Mouse (Mus musculus): ENCODE results near the gene Zfp462. TPM values are rescaled to one million over a fixed set of nuclear protein-coding genes. Genes with fewer than 3 reads are reported as not detected.
A peak's percentile ranks its signal among the peaks of the same experiment; 100 is the strongest.

Gene Zfp462
- polyA plus RNA-seq, 1 experiment from 2014 or later: 0.09 TPM

GRCm38 (mm10) chr4:55013563-55014248, 68.9 kb downstream of the Zfp462 start:
- no peaks in the 10 kb centered on the region for H3K36me3 ChIP-seq (ENCODE audit: control insufficient read depth, insufficient read depth)
- WGBS (ENCODE audit: insufficient replicate concordance): 68% methylated on average over 16 of the region's 16 CpGs
- H3K27ac ChIP-seq (ENCODE audit: low read length): no peak overlapping the region
- no peak for ATAC-seq (ENCODE audit: low read depth)
- no peak overlapping the region for H3K4me3 ChIP-seq (ENCODE audit: low read depth, low read length)
- no peaks in the 10 kb centered on the region for H3K27me3 ChIP-seq (ENCODE audit: control insufficient read depth, insufficient read depth, low read depth, low read length)
- H3K9me3 ChIP-seq (replicated peaks; ENCODE audit: control insufficient read depth, low read length): no peaks in the 10 kb centered on the region; the same call in 1 of the 2 replicates
- H3K4me1 ChIP-seq (ENCODE audit: control insufficient read depth, low read depth, low read length): no peaks in the 10 kb centered on the region
- H3K4me2 ChIP-seq (ENCODE audit: low read depth, low read length): no peak overlapping the region
- no peak overlapping the region for H3K9ac ChIP-seq (ENCODE audit: low read depth, low read length)

- WGBS (ENCODE audit: insufficient replicate concordance): 68% methylated on average over 13 of the region's 13 CpGs
- Histone ChIP-seq H3K27me3 (ENCODE audit: control insufficient read depth, insufficient read depth, low read depth, low read length) (no peaks in the 10 kb centered on the region), H3K4me3 (ENCODE audit: low read depth, low read length) (no peak overlapping the region), H3K4me1 (ENCODE audit: control insufficient read depth, low read depth, low read length) (no peaks in the 10 kb centered on the region), H3K27ac (ENCODE audit: low read length) (no peak overlapping the region), H3K9ac (ENCODE audit: low read depth, low read length) (no peak overlapping the region), H3K36me3 (ENCODE audit: control insufficient read depth, insufficient read depth) (no peaks in the 10 kb centered on the region), H3K9me3 (replicated peaks; ENCODE audit: control insufficient read depth, low read length) (no peaks in the 10 kb centered on the region; the same call in 1 of the 2 replicates), H3K4me2 (ENCODE audit: low read depth, low read length) (no peak overlapping the region)
- ATAC-seq (ENCODE audit: low read depth): 0 out of 2 replicates have a peak, but pooled peaks have one; percentile 39
Observed at GRCm38 (mm10) chr4:55014731-55015463, 70.0 kb downstream of the Zfp462 start.

GRCm38 (mm10) chr4:55015517-55015916, 70.7 kb downstream of the Zfp462 start:
- H3K4me1 ChIP-seq (ENCODE audit: control insufficient read depth, low read depth, low read length): no peaks in the 10 kb centered on the region
- H3K36me3 ChIP-seq (ENCODE audit: control insufficient read depth, insufficient read depth): no peaks in the 10 kb centered on the region
- H3K4me3 ChIP-seq (ENCODE audit: low read depth, low read length): no peak overlapping the region
- 66% methylated on average over 2 of the region's 2 CpGs for WGBS (ENCODE audit: insufficient replicate concordance)
- H3K9me3 ChIP-seq (replicated peaks; ENCODE audit: control insufficient read depth, low read length): no peaks in the 10 kb centered on the region
- no peak overlapping the region for H3K27ac ChIP-seq (ENCODE audit: low read length)
- no peak for ATAC-seq (ENCODE audit: low read depth)
- no peaks in the 10 kb centered on the region for H3K27me3 ChIP-seq (ENCODE audit: control insufficient read depth, insufficient read depth, low read depth, low read length)
- H3K4me2 ChIP-seq (ENCODE audit: low read depth, low read length): no peak overlapping the region
- no peak overlapping the region for H3K9ac ChIP-seq (ENCODE audit: low read depth, low read length)

- Histone ChIP-seq H3K4me3 (ENCODE audit: low read depth, low read length) (no peak overlapping the region), H3K27ac (ENCODE audit: low read length) (no peak overlapping the region), H3K9ac (ENCODE audit: low read depth, low read length) (no peak overlapping the region), H3K27me3 (ENCODE audit: control insufficient read depth, insufficient read depth, low read depth, low read length) (no peaks in the 10 kb centered on the region), H3K4me2 (ENCODE audit: low read depth, low read length) (no peak overlapping the region), H3K36me3 (ENCODE audit: control insufficient read depth, insufficient read depth) (no peaks in the 10 kb centered on the region), H3K9me3 (replicated peaks; ENCODE audit: control insufficient read depth, low read length) (no peaks in the 10 kb centered on the region), H3K4me1 (ENCODE audit: control insufficient read depth, low read depth, low read length) (no peaks in the 10 kb centered on the region)
- WGBS (ENCODE audit: insufficient replicate concordance): 68% methylated on average over 10 of the region's 10 CpGs
- no peak for ATAC-seq (ENCODE audit: low read depth)
Observed at GRCm38 (mm10) chr4:55026109-55026646, 81.3 kb downstream of the Zfp462 start.

- Histone ChIP-seq H3K36me3 (ENCODE audit: control insufficient read depth, insufficient read depth) (no peaks in the 10 kb centered on the region), H3K4me2 (ENCODE audit: low read depth, low read length) (no peak overlapping the region), H3K27ac (ENCODE audit: low read length) (no peak overlapping the region), H3K27me3 (ENCODE audit: control insufficient read depth, insufficient read depth, low read depth, low read length) (no peaks in the 10 kb centered on the region), H3K9ac (ENCODE audit: low read depth, low read length) (no peak overlapping the region), H3K4me3 (ENCODE audit: low read depth, low read length) (no peak overlapping the region), H3K9me3 (replicated peaks; ENCODE audit: control insufficient read depth, low read length) (no peaks in the 10 kb centered on the region), H3K4me1 (ENCODE audit: control insufficient read depth, low read depth, low read length) (no peaks in the 10 kb centered on the region)
- ATAC-seq (ENCODE audit: low read depth): no peak
- 77% methylated on average over 5 of the region's 5 CpGs for WGBS (ENCODE audit: insufficient replicate concordance)
Observed at GRCm38 (mm10) chr4:55030401-55030800, 85.6 kb downstream of the Zfp462 start.

- Histone ChIP-seq H3K4me2 (ENCODE audit: low read depth, low read length) (no peak overlapping the region), H3K9ac (ENCODE audit: low read depth, low read length) (no peak overlapping the region), H3K4me1 (ENCODE audit: control insufficient read depth, low read depth, low read length) (no peaks in the 10 kb centered on the region), H3K27ac (ENCODE audit: low read length) (no peak overlapping the region), H3K9me3 (replicated peaks; ENCODE audit: control insufficient read depth, low read length) (no peaks in the 10 kb centered on the region), H3K27me3 (ENCODE audit: control insufficient read depth, insufficient read depth, low read depth, low read length) (no peaks in the 10 kb centered on the region), H3K36me3 (ENCODE audit: control insufficient read depth, insufficient read depth) (no peaks in the 10 kb centered on the region), H3K4me3 (ENCODE audit: low read depth, low read length) (no peak overlapping the region)
- no peak for ATAC-seq (ENCODE audit: low read depth)
- WGBS (ENCODE audit: insufficient replicate concordance): 48% methylated on average over 8 of the region's 8 CpGs
Observed at GRCm38 (mm10) chr4:55032317-55032930, 87.6 kb downstream of the Zfp462 start.

GRCm38 (mm10) chr4:55033452-55033851, 88.6 kb downstream of the Zfp462 start:
- H3K4me2 ChIP-seq (ENCODE audit: low read depth, low read length): no peak overlapping the region
- H3K9me3 ChIP-seq (replicated peaks; ENCODE audit: control insufficient read depth, low read length): no peaks in the 10 kb centered on the region
- H3K36me3 ChIP-seq (ENCODE audit: control insufficient read depth, insufficient read depth): no peaks in the 10 kb centered on the region
- H3K4me1 ChIP-seq (ENCODE audit: control insufficient read depth, low read depth, low read length): no peaks in the 10 kb centered on the region
- no peak for ATAC-seq (ENCODE audit: low read depth)
- WGBS (ENCODE audit: insufficient replicate concordance): 71% methylated on average over 6 of the region's 6 CpGs
- no peak overlapping the region for H3K4me3 ChIP-seq (ENCODE audit: low read depth, low read length)
- no peaks in the 10 kb centered on the region for H3K27me3 ChIP-seq (ENCODE audit: control insufficient read depth, insufficient read depth, low read depth, low read length)
- H3K9ac ChIP-seq (ENCODE audit: low read depth, low read length): no peak overlapping the region
- no peak overlapping the region for H3K27ac ChIP-seq (ENCODE audit: low read length)

GRCm38 (mm10) chr4:55038139-55038538, 93.3 kb downstream of the Zfp462 start:
- whole genome bisulfite sequencing (ENCODE audit: insufficient replicate concordance): 68% methylated on average over 6 of the region's 6 CpGs
- Histone ChIP-seq H3K27ac (ENCODE audit: low read length) (no peak overlapping the region), H3K4me1 (ENCODE audit: control insufficient read depth, low read depth, low read length) (no peaks in the 10 kb centered on the region), H3K36me3 (ENCODE audit: control insufficient read depth, insufficient read depth) (no peaks in the 10 kb centered on the region), H3K27me3 (ENCODE audit: control insufficient read depth, insufficient read depth, low read depth, low read length) (no peaks in the 10 kb centered on the region), H3K4me2 (ENCODE audit: low read depth, low read length) (no peak overlapping the region), H3K4me3 (ENCODE audit: low read depth, low read length) (no peak overlapping the region), H3K9ac (ENCODE audit: low read depth, low read length) (no peak overlapping the region), H3K9me3 (replicated peaks; ENCODE audit: control insufficient read depth, low read length) (no peaks in the 10 kb centered on the region)
- no peak for ATAC-seq (ENCODE audit: low read depth)

Data from liver, embryonic 16.5 days (tissue).